Mouse (Mus musculus) cerebellum, adult 9-11 months (tissue): ENCODE results near the gene Dock1.

Experiments used
- DNase-seq: peaks from one replicate; pipeline ENCODE4 v3.0.0; 2022

Dock1 gene

GRCm38 (mm10) chr7:134990911-134991310 is 320.5 kb downstream of the Dock1 start:
- DNase-seq = no peak

- no peak for DNase-seq
These were observed 324.5 kb downstream of the Dock1 start for GRCm38 (mm10) chr7:134994983-134995382.

DNA sequence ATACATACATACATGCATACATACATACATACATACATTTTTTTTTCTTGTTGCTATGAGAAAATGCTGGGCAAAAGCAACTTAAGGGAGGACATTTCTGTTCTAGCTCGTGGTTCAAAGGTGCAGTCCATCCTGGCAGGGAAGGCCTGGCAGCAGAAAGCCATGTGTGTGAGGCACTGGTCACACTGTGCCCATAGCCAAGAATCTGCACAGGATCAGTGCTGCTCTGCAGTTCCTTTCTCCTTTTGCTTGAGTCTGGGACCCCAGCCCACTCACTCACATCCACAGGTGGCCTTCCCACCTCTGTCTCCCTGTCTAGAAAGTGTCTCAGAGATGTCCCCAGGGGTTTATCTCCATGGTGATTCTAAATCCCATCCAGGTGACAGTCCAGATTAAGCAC is 331.8 kb downstream of the Dock1 start:
- DNase-seq = no peak

DNA sequence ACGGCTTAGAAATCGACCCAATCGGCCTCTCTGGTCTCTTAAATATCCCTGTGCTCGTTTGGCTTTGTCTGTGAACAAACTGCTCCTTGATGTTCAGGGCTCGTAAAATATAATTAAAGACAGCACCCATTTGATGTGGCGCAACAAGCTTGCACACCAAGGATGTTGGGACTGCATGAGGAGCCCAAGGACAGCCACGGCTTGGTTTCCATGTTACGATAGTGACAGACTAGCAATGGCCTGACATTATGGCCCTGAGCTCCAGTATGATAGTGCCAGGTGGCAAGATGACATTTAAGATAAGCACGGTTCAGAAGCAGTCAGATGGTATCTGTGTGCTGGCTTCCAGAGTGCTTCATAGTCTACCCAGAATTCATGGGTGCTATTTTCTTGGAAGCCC is 332.4 kb downstream of the Dock1 start:
- no peak for DNase-seq

- DNase-seq = no peak
These were observed 335.6 kb downstream of the Dock1 start for GRCm38 (mm10) chr7:135005964-135006560.

DNA sequence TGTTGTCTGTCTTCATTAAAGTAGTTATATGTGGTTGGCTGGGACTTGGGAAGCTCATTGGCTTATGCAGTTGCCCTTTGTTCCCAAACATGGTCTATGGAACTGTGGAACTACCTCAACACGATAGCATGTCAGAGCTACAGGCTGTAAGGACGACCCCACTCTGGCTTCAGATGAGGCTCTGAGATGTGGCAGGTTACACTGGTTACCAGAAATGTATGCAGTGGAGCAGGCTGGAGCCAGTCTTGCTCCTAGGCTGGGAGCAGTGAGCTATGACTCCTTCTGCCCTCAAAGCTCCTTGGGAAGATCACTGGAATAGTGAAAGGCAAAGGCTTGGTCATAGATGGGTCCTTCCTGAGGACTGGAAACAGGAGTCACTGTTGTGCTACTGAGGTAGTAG is 337.6 kb downstream of the Dock1 start:
- no peak for DNase-seq

GRCm38 (mm10) chr7:135010997-135011396 is 340.5 kb downstream of the Dock1 start:
- DNase-seq = no peak

DNA sequence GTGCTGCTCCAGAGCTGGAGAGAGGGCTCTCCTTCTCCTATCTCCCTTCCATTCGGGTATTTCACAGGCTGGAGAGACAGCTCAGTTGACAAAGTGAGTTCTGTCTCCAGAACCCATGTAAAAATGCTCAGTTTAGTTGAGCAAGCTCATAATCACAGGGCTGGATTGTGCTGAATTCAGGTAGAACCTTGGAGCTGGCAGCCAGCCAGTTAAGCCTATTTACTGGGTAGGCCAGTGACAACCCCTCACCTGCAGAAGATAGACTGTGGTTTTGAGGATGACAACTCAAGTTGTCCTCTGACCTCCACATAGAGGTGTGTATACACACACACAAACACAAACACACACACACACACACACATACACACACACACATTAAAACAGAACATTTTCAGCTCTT is 347.1 kb downstream of the Dock1 start:
- DNase-seq = no peak

DNA sequence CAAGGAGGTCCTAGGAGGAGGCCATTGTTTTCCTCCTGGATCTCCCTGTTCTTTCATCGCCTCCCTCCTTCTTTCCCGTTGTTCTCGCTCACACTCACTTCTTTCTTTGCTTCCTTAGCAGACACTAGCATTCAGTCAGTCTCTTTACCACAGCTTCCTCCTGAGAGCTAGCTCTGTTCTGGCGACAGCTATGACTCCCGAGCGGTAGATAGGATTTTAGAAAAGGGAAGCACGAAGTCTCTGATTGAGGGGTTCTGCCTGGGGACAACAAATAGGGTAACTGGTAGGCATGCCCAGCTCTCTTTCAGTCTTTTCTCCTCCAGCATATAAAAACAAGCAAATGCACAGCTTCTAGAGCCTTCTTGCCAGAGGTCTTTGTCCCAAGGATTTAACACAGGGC is 350.3 kb downstream of the Dock1 start:
- no peak for DNase-seq

DNA sequence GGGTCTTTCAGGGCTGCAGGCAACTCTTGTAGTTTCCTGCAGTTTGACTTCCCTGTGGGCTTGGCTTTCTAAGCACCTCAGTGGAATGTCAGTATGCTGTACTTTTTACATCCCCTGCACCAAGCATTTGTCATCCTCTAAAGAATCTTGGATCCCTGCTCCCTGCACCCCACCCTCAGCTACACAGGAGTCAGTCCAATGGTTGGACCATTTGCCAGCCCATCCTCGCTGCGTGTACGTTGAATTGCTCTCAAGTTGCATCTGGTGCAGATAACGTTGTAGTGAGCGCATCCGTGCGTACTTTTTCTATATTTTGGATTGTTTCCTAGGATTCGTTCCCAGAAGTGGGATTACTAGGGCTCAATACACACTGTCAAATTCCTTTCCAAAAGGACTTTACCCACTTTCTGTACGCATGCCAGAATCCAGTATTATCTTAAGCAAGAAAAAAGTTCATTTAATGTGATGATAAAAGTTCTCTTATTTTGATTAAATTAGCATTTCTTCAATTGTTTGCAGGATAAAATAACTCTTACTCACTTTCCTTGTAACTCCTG is 351.2 kb downstream of the Dock1 start:
- no peak for DNase-seq

GRCm38 (mm10) chr7:135024531-135024930 is 354.1 kb downstream of the Dock1 start:
- DNase-seq = no peak

- no peak for DNase-seq
These were observed 358.3 kb downstream of the Dock1 start for GRCm38 (mm10) chr7:135028716-135029115.

GRCm38 (mm10) chr7:135029136-135029535 is 358.7 kb downstream of the Dock1 start:
- no peak for DNase-seq

DNA sequence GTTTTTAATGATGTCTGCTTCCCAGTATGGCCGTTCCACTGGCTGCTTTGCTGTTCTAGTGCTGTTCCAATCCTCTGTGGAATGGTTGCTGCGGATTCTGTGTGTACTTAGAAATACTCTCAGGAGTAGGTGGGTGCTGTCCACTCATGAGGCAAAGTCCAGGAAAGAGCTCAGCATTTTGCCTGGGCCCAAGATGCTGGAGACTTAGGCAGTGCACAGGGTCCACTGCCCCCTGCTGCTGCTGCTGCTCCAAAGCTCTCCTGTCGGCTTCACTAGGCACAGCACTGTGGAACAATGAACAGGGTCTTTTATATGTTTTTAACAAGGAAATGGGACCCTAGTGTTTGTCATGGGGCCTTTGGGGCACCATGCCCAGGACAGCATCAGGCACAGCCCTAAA is 361.0 kb downstream of the Dock1 start:
- no peak for DNase-seq

DNA sequence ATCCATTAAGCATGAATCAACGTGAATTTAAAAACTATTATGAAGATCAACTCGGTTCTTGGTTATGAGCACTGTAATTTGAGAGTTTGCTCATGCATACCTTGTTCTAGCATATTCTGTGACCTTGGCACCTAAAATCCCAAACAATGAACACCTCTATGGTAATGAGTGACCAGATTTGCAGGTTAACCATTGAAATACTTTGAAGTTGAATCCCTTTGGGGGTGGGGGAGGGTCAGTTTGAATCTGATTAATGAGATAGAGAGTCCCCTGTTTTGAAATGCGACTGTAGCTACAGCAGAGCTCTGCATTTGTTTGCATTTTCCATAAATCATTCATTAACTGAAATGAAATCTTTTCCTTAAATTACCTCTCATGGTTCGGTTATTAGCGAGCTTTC is 364.4 kb downstream of the Dock1 start:
- no peak for DNase-seq

GRCm38 (mm10) chr7:135035651-135036050 is 365.2 kb downstream of the Dock1 start:
- DNase-seq = no peak

DNA sequence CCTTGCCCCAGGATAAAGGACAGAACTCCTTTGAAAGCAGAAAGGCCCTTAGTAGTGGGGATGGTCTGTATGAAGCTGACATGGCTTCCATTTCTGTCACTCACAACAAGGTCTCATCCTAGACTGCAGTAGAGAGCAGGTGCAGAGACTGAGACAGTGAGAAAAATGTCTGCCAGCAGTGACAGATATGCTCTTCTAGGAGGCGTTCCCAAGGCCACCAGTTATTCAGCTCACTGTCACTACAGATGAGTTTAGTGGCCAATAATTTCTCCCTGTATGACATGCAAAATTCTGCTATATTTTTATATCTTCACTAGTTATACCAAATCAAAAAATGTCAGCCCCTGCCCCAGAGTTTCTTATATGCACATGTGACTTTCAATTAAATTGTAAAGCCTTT is 368.5 kb downstream of the Dock1 start:
- no peak for DNase-seq

DNA sequence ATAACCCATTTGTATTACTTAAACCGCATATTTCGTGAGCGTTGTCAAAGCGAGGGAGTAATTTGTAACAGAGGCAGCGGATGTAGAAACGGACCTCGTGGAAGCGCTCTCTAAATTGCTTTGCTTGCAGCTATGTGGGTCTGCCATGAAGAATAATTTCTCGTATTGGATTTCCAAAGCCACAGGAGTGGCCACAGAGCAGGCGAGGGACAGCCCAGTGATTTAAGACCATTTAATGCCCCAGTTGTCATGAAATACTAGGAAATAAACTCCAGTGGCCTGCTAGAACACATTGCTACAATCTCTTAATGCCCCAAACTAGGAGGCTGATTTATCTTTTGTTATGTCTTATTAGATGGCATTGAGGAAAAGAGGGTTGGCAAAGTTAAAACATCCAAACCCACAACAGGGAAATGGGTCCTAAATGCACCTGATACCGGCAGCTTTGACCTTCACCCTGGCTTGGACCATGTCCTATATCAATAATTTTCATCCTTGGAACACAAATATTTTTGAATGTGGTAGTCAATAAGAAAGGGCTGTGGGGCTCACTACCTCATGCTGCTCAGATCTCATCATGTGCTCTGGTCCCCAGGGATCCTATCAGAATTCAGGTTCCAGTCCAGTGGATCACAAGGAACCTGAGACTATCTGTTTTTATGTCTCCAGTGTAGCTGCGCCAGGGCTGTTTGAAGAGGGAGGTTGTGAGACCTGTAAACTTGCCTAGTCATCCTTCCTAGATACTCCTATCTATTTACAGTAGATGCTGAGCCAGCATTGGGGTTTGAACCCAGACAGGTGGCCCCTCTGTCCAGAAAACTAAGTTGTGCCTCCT is 373.7 kb downstream of the Dock1 start:
- DNase-seq = no peak

DNA sequence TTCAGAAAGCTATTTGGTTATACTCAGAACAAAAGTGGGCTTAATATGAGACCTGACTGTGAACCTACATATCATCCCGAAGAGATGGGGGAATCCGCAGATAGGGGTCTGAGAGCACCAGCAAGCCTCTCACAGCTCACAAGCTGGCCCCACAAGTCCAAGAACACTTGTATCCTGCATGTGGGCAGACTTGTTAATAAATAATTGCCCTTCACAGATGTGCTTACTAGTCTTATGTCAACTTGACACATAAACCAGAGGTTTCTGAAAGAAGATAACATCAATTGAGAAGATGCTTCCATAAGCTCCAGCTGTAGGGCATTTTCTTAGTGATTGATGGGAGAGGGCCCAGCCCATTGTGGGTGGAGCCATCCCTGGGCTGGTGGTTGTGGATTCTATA is 379.0 kb downstream of the Dock1 start:
- DNase-seq = no peak

DNA sequence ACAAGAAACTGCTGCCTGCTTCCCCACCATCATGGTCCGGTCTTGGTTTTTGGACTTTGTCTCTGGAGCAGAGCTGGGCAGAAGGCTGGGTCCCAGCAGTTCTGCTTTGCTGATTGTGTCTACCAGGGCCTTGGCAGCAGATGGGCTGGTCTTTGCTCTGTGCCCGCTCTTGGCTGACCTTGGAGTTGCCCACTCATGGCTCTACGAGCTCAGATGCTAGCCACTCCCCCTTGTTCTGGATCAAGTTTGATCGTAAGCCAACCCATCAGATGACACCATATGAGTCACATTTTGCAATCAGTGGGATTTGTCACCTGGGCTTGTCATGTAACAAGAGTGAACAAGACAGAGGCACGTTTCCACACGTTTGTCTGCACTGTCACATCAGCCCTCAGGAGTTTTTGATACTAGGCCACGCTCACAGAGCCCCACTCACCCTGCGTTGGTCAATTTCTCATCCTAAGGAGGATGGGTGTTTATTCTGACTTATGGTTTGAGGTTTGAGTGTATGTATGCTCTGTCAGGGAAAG is 382.8 kb downstream of the Dock1 start:
- no peak for DNase-seq

GRCm38 (mm10) chr7:135054664-135055063 is 384.2 kb downstream of the Dock1 start:
- peak; percentile 17 for DNase-seq

DNA sequence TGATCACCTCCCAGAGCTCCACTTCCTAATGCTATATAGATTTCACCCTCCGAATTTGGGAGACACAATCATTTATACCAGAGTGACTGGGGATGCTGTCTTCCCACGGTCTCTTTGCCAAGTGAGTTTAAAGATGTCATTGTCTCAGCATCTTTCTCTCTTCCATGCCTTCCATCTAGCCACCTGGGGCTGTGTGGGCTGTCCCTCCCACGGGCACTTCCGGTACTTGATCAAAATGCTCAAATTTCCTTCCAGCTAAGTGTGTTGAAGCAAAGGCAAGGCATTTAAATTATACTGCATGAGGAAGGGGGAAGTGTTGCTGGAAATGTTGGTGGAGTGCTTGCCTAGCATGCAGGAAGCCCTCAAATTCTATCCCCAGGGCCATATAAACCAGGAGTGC is 388.6 kb downstream of the Dock1 start:
- no peak for DNase-seq

DNA sequence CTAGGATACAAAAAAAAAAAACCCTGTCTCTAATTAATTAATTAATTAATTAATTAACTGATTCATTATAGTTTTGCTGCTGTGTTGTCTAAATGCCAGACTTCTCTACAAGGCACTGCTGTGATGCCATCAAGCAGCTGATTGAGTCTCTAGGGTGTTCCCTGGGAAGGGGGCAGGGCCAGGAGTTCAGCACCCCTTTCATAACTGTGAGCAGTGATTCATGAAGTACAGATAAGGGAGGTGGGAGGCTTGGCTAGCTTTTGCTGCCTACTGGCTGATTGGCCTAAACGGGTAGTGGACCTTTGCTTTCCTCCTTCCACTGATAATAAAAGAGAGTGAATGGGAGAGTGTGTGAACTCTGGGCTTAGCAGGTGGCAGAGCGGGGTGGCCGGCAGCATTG is 389.1 kb downstream of the Dock1 start:
- no peak for DNase-seq

- no peak for DNase-seq
These were observed 393.4 kb downstream of the Dock1 start for GRCm38 (mm10) chr7:135063886-135064285.
